Mouse (Mus musculus): ENCODE data around the gene Dvl3. TPM values are rescaled to one million over a fixed set of nuclear protein-coding genes. Genes with fewer than 3 reads are reported as not detected.

Gene Dvl3
- total and polyA plus RNA-seq, 3 experiments: 1.9 to 16.9 (median 7.7) TPM

DNA sequence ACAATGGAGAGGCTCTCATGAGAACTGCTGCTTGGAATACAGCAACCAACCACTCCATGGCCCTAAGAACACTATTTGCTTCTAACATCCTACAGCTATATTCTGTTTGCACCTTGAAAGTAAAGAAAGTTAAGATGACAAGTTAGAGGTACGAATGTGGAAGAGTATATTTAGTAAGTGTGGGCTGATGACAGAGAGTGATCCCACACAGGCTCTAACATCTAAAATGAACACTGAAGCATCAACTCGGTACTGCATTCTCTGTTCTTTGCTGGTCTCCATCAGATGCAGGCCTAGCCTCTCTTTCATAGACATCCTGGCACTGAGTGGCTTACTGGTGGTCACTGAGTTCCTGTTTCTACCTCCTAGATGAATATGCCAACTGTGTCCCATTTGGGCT, 27.5 kb upstream of the Dvl3 start:
- no peak for DNase-seq (ENCODE audit: extremely low read depth)
- Histone ChIP-seq H3K4me1 (ENCODE audit: control insufficient read depth in 1 of 2, insufficient read depth in 2 of 2) (peaks cover 2 to 3% of the 10 kb centered on the region in 2 experiments; a peak in 1 of 4 replicates), H3K9ac (ENCODE audit: insufficient read depth, low read depth) (no peak overlapping the region), H3K4me3 (replicated peaks in 1 of 3; ENCODE audit: low read depth in 2 of 3, low read length in 2 of 3, poor library complexity in 1 of 3) (no peak overlapping the region), H3K4me2 (ENCODE audit: insufficient read depth, low read depth, poor library complexity, severe bottlenecking) (no peak overlapping the region), H3K36me3 (replicated peaks in 1 of 2; ENCODE audit: control insufficient read depth in 1 of 2, insufficient read depth in 1 of 2, low read length in 1 of 2) (no peaks in the 10 kb centered on the region), H3K27ac (ENCODE audit: insufficient read depth, low read depth) (no peak overlapping the region), H3K79me2 (replicated peaks; ENCODE audit: control insufficient read depth, extremely low read depth, insufficient read depth, poor library complexity, severe bottlenecking) (no peaks in the 10 kb centered on the region), H3K27me3 (replicated peaks) (no peaks in the 10 kb centered on the region), H3K9me3 (replicated peaks; ENCODE audit: low read length) (no peaks in the 10 kb centered on the region)
- TF ChIP-seq TCF12 (IDR thresholded peaks at IDR 0.05; ENCODE audit: low read depth, low read length) (no peak), E2F4 (IDR thresholded peaks at IDR 0.05; ENCODE audit: insufficient replicate concordance, low read depth, low read length) (no peak), MYC (IDR thresholded peaks at IDR 0.05; ENCODE audit: low read depth, low read length) (no peak), EP300 (IDR thresholded peaks at IDR 0.05; ENCODE audit: low read length) (no peak), ELF1 (IDR thresholded peaks at IDR 0.05; ENCODE audit: low read depth, low read length) (no peak), MAZ (IDR thresholded peaks at IDR 0.05; ENCODE audit: low read depth, low read length) (no peak), PAX5 (IDR thresholded peaks at IDR 0.05; ENCODE audit: low read length) (no peak), MXI1 (IDR thresholded peaks at IDR 0.05; ENCODE audit: low read depth, low read length) (no peak), CTCF (conservative IDR thresholded peaks at IDR 0.05 in 1 of 2, IDR thresholded peaks at IDR 0.05 in 1 of 2; ENCODE audit: low read depth in 2 of 2, low read length in 2 of 2) (no peak), ETS1 (conservative IDR thresholded peaks at IDR 0.05; ENCODE audit: low read depth, low read length) (no peak), JUN (IDR thresholded peaks at IDR 0.05; ENCODE audit: insufficient read depth, low read depth, low read length) (no peak), ZMIZ1 (IDR thresholded peaks at IDR 0.05; ENCODE audit: low read depth, low read length) (no peak), POLR2AphosphoS2 (IDR thresholded peaks at IDR 0.05; ENCODE audit: low read depth, low read length) (no peak), POLR2A (IDR thresholded peaks at IDR 0.05; ENCODE audit: low read depth, low read length) (no peak), TBP (conservative IDR thresholded peaks at IDR 0.05; ENCODE audit: low read depth, low read length) (no peak), RAD21 (IDR thresholded peaks at IDR 0.05; ENCODE audit: low read depth, low read length) (no peak)
- dilution Hi-C loops (cut with MboI; ENCODE audit: extremely low pct_ligation_motif_present, extremely low pct_unique_long_range_greater_than_20kb, low sequenced_read_pairs) (no loop called here), in situ Hi-C loops (cut with MboI; ENCODE audit: low pct_ligation_motif_present, low pct_unique_long_range_greater_than_20kb, low sequenced_read_pairs) (loop anchor here (25.0 kb wide), 1 partner anchor 277 kb away; no protein-coding TSS in a partner anchor)

DNA sequence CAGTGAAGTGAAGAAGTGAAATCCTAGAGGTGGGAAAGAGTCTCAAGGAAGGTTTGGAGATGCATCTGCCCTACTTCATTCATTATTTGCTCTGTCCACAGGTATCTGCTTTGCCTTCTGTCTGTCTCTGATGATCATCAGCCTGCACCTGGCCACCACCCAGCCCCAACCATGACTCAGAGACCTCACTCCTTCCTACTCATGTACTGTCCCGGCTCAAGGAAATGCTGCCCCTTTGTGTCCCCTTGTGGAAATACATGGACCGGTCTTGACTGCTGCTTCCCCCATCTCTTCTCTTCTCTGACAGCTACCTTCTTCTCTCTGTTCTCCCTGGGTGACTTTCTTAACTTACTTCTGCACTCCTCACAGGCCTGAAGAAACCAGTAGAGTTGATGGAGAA, 26.2 kb upstream of the Dvl3 start:
- no peaks in the 10 kb centered on the region for H3K79me2 ChIP-seq (replicated peaks; ENCODE audit: control insufficient read depth, extremely low read depth, insufficient read depth, poor library complexity, severe bottlenecking)
- peaks cover 2 to 3% of the 10 kb centered on the region in 2 experiments; a peak in 1 of 4 replicates for H3K4me1 ChIP-seq (ENCODE audit: control insufficient read depth in 1 of 2, insufficient read depth in 2 of 2)
- no peaks in the 10 kb centered on the region for H3K9me3 ChIP-seq (replicated peaks; ENCODE audit: low read length)
- peak; percentile 61 for DNase-seq (ENCODE audit: extremely low read depth)
- TF ChIP-seq SMC3 (IDR thresholded peaks at IDR 0.05; ENCODE audit: low read depth, low read length) (peak; percentile 62), CTCF (conservative IDR thresholded peaks at IDR 0.05 in 1 of 2, IDR thresholded peaks at IDR 0.05 in 1 of 2; ENCODE audit: low read depth in 2 of 2, low read length in 2 of 2) (peak in 1 of 2 experiments; percentile 72; a peak in 2 of 4 replicates), JUND (conservative IDR thresholded peaks at IDR 0.05; ENCODE audit: low read depth, low read length) (no peak), RAD21 (IDR thresholded peaks at IDR 0.05; ENCODE audit: low read depth, low read length) (peak; percentile 78)
- no peak overlapping the region for H3K9ac ChIP-seq (ENCODE audit: insufficient read depth, low read depth)
- no peak overlapping the region for H3K4me3 ChIP-seq (replicated peaks in 1 of 3; ENCODE audit: low read depth in 2 of 3, low read length in 2 of 3, poor library complexity in 1 of 3)
- in situ Hi-C loops (cut with MboI; ENCODE audit: low pct_ligation_motif_present, low pct_unique_long_range_greater_than_20kb, low sequenced_read_pairs) (loop anchor here (25.0 kb wide), 1 partner anchor 278 kb away; no protein-coding TSS in a partner anchor), dilution Hi-C loops (cut with MboI; ENCODE audit: extremely low pct_ligation_motif_present, extremely low pct_unique_long_range_greater_than_20kb, low sequenced_read_pairs) (no loop called here)
- no peaks in the 10 kb centered on the region for H3K36me3 ChIP-seq (replicated peaks in 1 of 2; ENCODE audit: control insufficient read depth in 1 of 2, insufficient read depth in 1 of 2, low read length in 1 of 2)
- H3K27ac ChIP-seq (ENCODE audit: insufficient read depth, low read depth): no peak overlapping the region
- H3K4me2 ChIP-seq (ENCODE audit: insufficient read depth, low read depth, poor library complexity, severe bottlenecking): no peak overlapping the region
- no peaks in the 10 kb centered on the region for H3K27me3 ChIP-seq (replicated peaks)

All from CH12.LX (cell line).